27 mouse cellular contexts compared by ENCODE assay signal in the genomic region with DNA sequence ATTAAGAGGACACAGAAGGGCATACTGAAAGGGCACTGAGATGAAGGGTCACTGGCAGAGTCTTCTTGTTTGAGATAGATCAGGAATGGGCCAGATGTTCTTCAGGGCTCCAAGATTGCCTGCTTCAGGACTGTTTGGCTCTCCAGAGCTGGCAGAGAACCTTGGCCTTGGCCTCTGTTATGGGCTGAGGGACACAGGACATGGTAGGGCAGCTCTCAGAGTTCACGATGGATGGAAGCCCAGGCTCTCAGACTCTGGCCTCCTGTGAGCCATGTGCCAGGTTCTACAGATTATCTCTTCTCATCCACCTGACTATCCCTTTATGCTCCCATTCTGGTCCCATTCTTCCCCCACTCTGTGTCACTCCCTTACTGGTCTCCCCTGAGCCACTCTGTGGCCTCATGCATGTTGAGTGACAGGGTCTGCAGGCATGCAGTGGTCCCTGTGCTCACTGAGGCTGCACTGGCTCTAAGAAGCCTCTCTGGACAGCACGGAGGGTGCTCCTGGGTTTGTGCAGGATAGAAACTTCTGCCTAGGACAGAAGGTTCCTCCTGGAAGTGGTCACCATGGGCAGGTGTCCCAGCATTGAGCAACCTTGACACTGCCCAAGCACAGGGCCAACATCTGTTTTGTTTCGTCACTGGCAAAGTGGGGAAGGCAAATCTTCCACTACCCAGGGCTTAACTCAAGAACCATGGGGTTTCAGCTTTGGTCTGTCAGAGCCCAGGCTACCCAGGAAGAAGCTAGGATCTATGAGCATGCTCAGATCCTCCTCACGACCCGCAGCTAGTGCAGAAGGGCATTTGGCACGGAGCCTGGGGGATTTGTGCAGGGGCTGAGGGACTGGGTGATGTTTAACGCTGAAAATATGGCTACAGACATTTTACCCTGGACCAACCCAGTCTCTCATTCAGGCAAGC. TPM values are rescaled to one million over a fixed set of nuclear protein-coding genes. Genes with fewer than 3 reads are reported as not detected.
DNase-seq lines count a peak whose midpoint lies in the region; ATAC-seq lines count a peak whose summit lies in the region.
"Had no signal": no experiment of that assay in that cellular context is flagged by ENCODE, and none has a peak within 500 bp of the region (broad histone marks: within the 10 kb centered on the region; RNA-seq: fewer than 3 reads in every experiment).

No protein-coding gene starts in this region.

- H3K4me2 ChIP-seq in hindbrain, embryonic 16.5 days (ENCODE audit: low read length): no peak overlapping the region
- H3K4me2 ChIP-seq in hindbrain, embryonic 14.5 days (replicated peaks): no peak overlapping the region
- H3K4me2 ChIP-seq: heart, embryonic 13.5 days; hindbrain, embryonic 15.5 days; intestine, embryonic 15.5 days; limb, embryonic 12.5 days; liver, embryonic 13.5 days; midbrain, embryonic 12.5 days; neural tube, embryonic 15.5 days had no signal

- no peaks in the 10 kb centered on the region for H3K36me3 ChIP-seq in hindbrain, embryonic 16.5 days (ENCODE audit: control insufficient read depth, insufficient read depth, low read length)
- no peaks in the 10 kb centered on the region for H3K36me3 ChIP-seq in hindbrain, embryonic 14.5 days (replicated peaks; ENCODE audit: control insufficient read depth, insufficient read depth)
- H3K36me3 ChIP-seq: embryonic facial prominence, embryonic 10.5 days; forebrain, embryonic 10.5 days; heart, embryonic 13.5 days; hindbrain, embryonic 15.5 days; intestine, embryonic 15.5 days; limb, embryonic 12.5 days; liver, embryonic 13.5 days; midbrain, embryonic 12.5 days; neural tube, embryonic 15.5 days had no signal

- H3K9me3 ChIP-seq in hindbrain, embryonic 16.5 days (ENCODE audit: control insufficient read depth, low read length): no peaks in the 10 kb centered on the region
- H3K9me3 ChIP-seq in hindbrain, embryonic 14.5 days (ENCODE audit: control insufficient read depth, low read length): no peaks in the 10 kb centered on the region
- H3K9me3 ChIP-seq: embryonic facial prominence, embryonic 10.5 days; forebrain, embryonic 10.5 days; heart, embryonic 13.5 days; hindbrain, embryonic 15.5 days; intestine, embryonic 15.5 days; limb, embryonic 12.5 days; liver, embryonic 13.5 days; midbrain, embryonic 12.5 days; neural tube, embryonic 15.5 days had no signal

- no peak overlapping the region for H3K27ac ChIP-seq in hindbrain, embryonic 16.5 days (ENCODE audit: low read depth, low read length)
- no peak overlapping the region for H3K27ac ChIP-seq in hindbrain, embryonic 14.5 days
- H3K27ac ChIP-seq: embryonic facial prominence, embryonic 10.5 days; forebrain, embryonic 10.5 days; heart, embryonic 13.5 days; hindbrain, embryonic 15.5 days; intestine, embryonic 15.5 days; limb, embryonic 12.5 days; liver, embryonic 13.5 days; midbrain, embryonic 12.5 days; neural tube, embryonic 15.5 days had no signal

- no peak overlapping the region for H3K4me3 ChIP-seq in hindbrain, embryonic 16.5 days (ENCODE audit: low read length)
- no peak overlapping the region for H3K4me3 ChIP-seq in hindbrain, embryonic 14.5 days (replicated peaks; ENCODE audit: low read length)
- H3K4me3 ChIP-seq: embryonic facial prominence, embryonic 10.5 days; forebrain, embryonic 10.5 days; heart, embryonic 13.5 days; hindbrain, embryonic 15.5 days; intestine, embryonic 15.5 days; limb, embryonic 12.5 days; liver, embryonic 13.5 days; midbrain, embryonic 12.5 days; neural tube, embryonic 15.5 days had no signal

- DNase-seq in gastrocnemius, adult 18-20 months (ENCODE audit: low spot score): peak; percentile 24
- DNase-seq in gastrocnemius, postnatal 25 days: no peak
- DNase-seq in hindbrain, embryonic 14.5 days (ENCODE audit: low spot score): no peak
- peak; percentile 64 for DNase-seq in adrenal gland, postnatal 10 days
- DNase-seq in layer of hippocampus, postnatal 10 days (ENCODE audit: low spot score in 2 of 2): no peak
- DNase-seq in right cerebral cortex, adult 18-20 months: no peak
- DNase-seq: cerebellum, adult 2 months; gastrocnemius, postnatal 10 days; kidney, adult 8-10 months; kidney, postnatal 10 days; liver, embryonic 13.5 days; lung, adult 2 months; lung, postnatal 14 days; thymus, adult 18-20 months; thymus, postnatal 36 days had no signal

- no peak overlapping the region for H3K9ac ChIP-seq in hindbrain, embryonic 16.5 days (ENCODE audit: low read depth, low read length)
- no peak overlapping the region for H3K9ac ChIP-seq in hindbrain, embryonic 14.5 days
- H3K9ac ChIP-seq: heart, embryonic 13.5 days; hindbrain, embryonic 15.5 days; intestine, embryonic 15.5 days; limb, embryonic 12.5 days; liver, embryonic 13.5 days; midbrain, embryonic 12.5 days; neural tube, embryonic 15.5 days had no signal

- peaks cover under 1% of the 10 kb centered on the region; the same call in 1 of the 2 replicates for H3K4me1 ChIP-seq in hindbrain, embryonic 16.5 days (ENCODE audit: control insufficient read depth, insufficient read depth, low read depth, low read length)
- no peaks in the 10 kb centered on the region for H3K4me1 ChIP-seq in hindbrain, embryonic 14.5 days (replicated peaks; ENCODE audit: control insufficient read depth, insufficient read depth, low read length)
- H3K4me1 ChIP-seq: heart, embryonic 13.5 days; intestine, embryonic 15.5 days; liver, embryonic 13.5 days; midbrain, embryonic 12.5 days had no signal

- 69% methylated on average over 7 of the region's 7 CpGs for WGBS in hindbrain, embryonic 16.5 days
- 64% methylated on average over 7 of the region's 7 CpGs for WGBS in hindbrain, embryonic 14.5 days

- ATAC-seq in hindbrain, embryonic 16.5 days: 0 out of 2 replicates have a peak, but pooled peaks have one; percentile 15
- ATAC-seq in hindbrain, embryonic 14.5 days (ENCODE audit: low FRiP score): no peak
- 0 out of 2 replicates have a peak, but pooled peaks have one; percentile 15 for ATAC-seq in erythroid progenitor cell, adult 5-6 weeks (replicated peaks; ENCODE audit: low FRiP score, poor library complexity, severe bottlenecking)
- ATAC-seq: intestine, embryonic 15.5 days; Patski had no signal

- H3K27me3 ChIP-seq in hindbrain, embryonic 16.5 days (replicated peaks; ENCODE audit: control insufficient read depth, insufficient read depth, low read length): peaks cover 20% of the 10 kb centered on the region
- peaks cover 29% of the 10 kb centered on the region for H3K27me3 ChIP-seq in hindbrain, embryonic 14.5 days (ENCODE audit: control insufficient read depth, insufficient read depth, low read length)
- H3K27me3 ChIP-seq: Patski had no signal

RNA-seq across cellular contexts. Expression of gene Adra1d, which starts 10.1 kb away (rescaled TPM):
- total RNA-seq in gastrocnemius, adult 18-20 months (2021): under 1 TPM; 0.50 to 0.88 TPM
- 1 to 10 TPM in 1 of 2 experiments, under 1 TPM in 1; 0.74 to 1.2 TPM for total RNA-seq in gastrocnemius, postnatal 25 days (2021)
- polyA plus RNA-seq in hindbrain, embryonic 16.5 days (2015; fragmentation: Nextera tagmentation; extraction: Ambion mirVana): 0.29 and 0.65 TPM in 2 replicates
- polyA plus RNA-seq in hindbrain, embryonic 14.5 days (2014; fragmentation: Nextera tagmentation; extraction: Ambion mirVana): 0.23 and 0.56 TPM in 2 replicates
- total RNA-seq in adrenal gland, postnatal 10 days (2021): 10 to 100 TPM; 12.0 to 17.7 TPM
- not detected in 2 replicates for total RNA-seq in erythroid progenitor cell, adult 5-6 weeks (2015; ENCODE audit: low replicate concordance)
- total RNA-seq in erythroid progenitor cell, adult 5-6 weeks (2017; ENCODE audit: low replicate concordance): not detected in 2 replicates
- 10 to 100 TPM; 39.6 to 43.2 TPM for total RNA-seq in layer of hippocampus, postnatal 10 days (2021)
- total RNA-seq: megakaryocyte, adult 5-6 weeks had no signal
- polyA plus RNA-seq: embryonic facial prominence, embryonic 10.5 days; limb, embryonic 12.5 days had no signal

Comparison
In these comparisons a context has a peak if more than half of its experiments do, and no peak if none do; other contexts are left out.
1. DNase-seq: peak in gastrocnemius, adult 18-20 months (single experiment) and adrenal gland, postnatal 10 days (single experiment); none in gastrocnemius, postnatal 25 days (single experiment), hindbrain, embryonic 14.5 days (single experiment), layer of hippocampus, postnatal 10 days (0 of 2) and right cerebral cortex, adult 18-20 months (single experiment).
2. RNA of gene Adra1d, which starts 10.1 kb away (total RNA-seq): 39.6 to 43.2 TPM in layer of hippocampus, postnatal 10 days and 12.0 to 17.7 TPM in adrenal gland, postnatal 10 days; 0.74 to 1.2 TPM in gastrocnemius, postnatal 25 days, 0.50 to 0.88 TPM in gastrocnemius, adult 18-20 months and not detected in erythroid progenitor cell, adult 5-6 weeks; every median in the first group is over 4 times any median in the second.